Mouse (Mus musculus): Measurements from ENCODE around the gene Cdk8. TPM values are rescaled to one million over a fixed set of nuclear protein-coding genes. Genes with fewer than 3 reads are reported as not detected.

The Cdk8 gene
- total RNA-seq, 1 experiment from 2014 or later, result 42.7 TPM

DNA sequence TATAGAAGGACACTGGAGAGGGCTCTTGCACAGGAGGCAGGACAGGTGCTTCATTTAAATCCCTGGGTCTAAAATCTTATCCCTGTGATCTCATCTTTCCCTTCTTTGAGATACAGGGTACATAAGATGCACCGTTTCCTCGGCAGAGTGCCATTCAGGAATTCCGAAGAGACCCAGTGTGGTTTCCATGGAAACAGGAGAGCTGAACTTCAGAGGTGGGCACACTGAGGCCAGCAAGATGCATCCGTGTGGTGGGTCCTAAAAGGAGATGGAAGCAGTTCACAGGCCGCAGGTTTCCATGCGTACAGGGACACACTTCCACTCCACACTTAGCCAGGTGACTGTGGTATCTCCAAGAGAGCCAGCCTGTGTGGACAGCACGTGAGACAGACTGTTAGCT, 101.5 kb downstream of the Cdk8 start:
- ATAC-seq (replicated peaks in 1 of 2; ENCODE audit: insufficient read depth in 1 of 2, low FRiP score in 2 of 2, low TSS enrichment in 1 of 2, low read depth in 1 of 2, poor library complexity in 2 of 2, severe bottlenecking in 2 of 2), result no peak

DNA sequence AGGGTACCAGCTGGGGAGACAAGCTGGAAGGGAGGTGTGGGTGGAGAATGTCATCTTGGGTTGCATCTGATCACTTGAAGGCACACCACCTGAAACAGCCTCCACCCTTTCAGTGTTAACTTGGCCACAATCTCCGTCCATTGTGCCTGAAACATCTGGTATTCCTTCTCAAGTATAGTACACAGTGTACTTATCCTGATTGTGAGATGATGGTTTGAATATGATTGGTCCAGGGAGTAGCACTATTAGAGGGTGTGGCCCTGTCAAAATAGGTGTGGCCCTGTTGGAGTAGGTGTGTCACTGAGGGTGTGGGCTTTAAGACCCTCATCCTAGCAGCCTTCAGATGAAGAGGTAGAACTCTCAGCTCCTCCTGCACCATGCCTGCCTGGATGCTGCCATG, 103.4 kb downstream of the Cdk8 start:
- no peak for ATAC-seq (replicated peaks in 1 of 2; ENCODE audit: insufficient read depth in 1 of 2, low FRiP score in 2 of 2, low TSS enrichment in 1 of 2, low read depth in 1 of 2, poor library complexity in 2 of 2, severe bottlenecking in 2 of 2)

DNA sequence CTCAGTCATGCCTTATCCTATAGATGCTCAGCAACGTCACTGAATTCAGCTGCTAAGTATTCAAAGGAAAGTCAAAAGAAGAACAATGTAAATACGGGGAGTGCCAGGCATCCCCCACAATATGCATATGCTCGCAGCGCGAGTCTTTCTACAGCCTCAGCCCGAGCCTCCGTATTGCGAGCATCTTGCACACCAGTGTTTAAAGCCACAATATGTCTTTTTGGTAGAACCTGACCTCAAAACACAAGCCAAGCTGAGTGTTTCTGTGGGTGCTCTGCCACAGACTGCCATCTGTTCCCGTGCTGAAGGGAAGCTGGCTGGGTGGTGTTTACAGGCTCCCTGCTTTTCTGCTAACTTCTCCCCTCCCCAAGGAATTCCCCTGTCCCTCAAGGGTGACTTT, 107.0 kb downstream of the Cdk8 start:
- ATAC-seq (replicated peaks in 1 of 2; ENCODE audit: insufficient read depth in 1 of 2, low FRiP score in 2 of 2, low TSS enrichment in 1 of 2, low read depth in 1 of 2, poor library complexity in 2 of 2, severe bottlenecking in 2 of 2), result no peak

DNA sequence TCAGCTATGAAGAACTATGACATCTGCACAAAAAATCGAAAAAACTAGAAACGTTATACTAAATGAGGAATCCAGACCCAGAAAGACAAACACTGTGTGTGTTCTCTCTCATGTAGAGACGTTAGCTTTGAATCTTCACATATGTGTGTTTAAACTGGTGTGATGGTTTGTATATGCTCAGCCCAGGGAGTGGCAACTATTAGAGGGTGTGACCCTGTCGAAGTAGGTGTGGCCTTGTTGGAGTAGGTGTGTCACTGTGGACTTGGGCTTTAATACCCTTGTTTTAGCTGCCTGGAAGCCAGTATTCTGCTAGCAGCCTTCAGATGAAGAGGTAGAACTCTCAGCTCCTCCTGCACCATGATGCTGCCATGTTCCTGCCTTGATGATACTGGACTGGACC, 109.0 kb downstream of the Cdk8 start:
- ATAC-seq (replicated peaks in 1 of 2; ENCODE audit: insufficient read depth in 1 of 2, low FRiP score in 2 of 2, low TSS enrichment in 1 of 2, low read depth in 1 of 2, poor library complexity in 2 of 2, severe bottlenecking in 2 of 2), result no peak

DNA sequence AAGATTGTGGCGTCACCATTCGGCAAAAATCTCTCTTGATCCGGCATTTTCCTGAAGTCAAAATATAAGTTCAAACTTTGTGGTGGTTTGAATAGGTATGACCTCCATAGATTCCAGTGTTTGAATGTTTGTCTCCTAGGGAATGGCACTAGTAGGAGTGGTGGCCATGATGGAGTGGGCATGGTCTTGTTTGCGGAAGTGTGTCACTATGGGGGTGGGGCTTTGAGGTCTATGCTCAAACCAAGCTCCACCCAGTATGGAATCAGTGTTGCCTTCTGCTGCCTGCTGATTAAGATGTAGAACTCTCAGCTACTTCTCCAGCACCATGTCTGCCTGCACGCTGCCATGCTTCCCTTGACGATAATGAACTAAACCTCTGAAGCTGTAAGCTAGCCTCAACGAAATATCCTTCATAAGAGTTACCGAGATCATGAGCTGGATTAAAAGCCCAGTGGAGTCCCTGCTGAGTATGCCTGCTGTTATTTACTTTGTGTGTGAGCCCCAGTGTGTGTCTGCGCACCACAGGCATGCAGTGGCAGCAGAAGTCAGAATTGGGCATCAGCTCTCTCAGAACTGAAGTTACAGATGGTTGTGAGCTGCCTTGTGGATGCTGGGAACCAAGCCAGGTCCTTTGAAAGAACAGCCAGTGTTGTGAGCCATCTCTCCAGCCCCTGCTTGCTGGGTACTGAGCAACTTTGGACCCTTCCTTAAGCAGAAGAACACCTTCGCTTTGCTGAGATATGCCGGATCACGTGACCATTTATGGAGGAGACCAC, 114.1 kb downstream of the Cdk8 start:
- no peak for ATAC-seq (replicated peaks in 1 of 2; ENCODE audit: insufficient read depth in 1 of 2, low FRiP score in 2 of 2, low TSS enrichment in 1 of 2, low read depth in 1 of 2, poor library complexity in 2 of 2, severe bottlenecking in 2 of 2)

DNA sequence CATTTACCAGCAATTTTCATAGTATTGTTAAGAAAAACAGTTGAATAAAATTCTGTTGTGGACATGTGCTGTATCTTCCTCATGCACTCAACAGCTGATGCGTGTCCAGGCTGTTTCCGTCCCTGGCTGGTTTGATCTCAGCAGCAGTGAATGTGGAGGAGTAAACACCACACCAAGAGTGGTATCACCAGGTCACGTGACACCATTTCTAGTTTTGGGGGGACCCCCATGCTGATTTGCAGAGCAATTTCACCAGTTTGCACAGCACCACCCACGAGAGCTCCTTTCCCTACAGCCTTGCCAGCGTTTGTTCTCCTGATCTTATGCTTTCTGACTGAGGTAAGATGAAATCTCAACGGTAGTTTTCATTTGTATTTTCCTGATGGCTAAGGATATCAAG, 116.1 kb downstream of the Cdk8 start:
- ATAC-seq (replicated peaks in 1 of 2; ENCODE audit: insufficient read depth in 1 of 2, low FRiP score in 2 of 2, low TSS enrichment in 1 of 2, low read depth in 1 of 2, poor library complexity in 2 of 2, severe bottlenecking in 2 of 2), result no peak

DNA sequence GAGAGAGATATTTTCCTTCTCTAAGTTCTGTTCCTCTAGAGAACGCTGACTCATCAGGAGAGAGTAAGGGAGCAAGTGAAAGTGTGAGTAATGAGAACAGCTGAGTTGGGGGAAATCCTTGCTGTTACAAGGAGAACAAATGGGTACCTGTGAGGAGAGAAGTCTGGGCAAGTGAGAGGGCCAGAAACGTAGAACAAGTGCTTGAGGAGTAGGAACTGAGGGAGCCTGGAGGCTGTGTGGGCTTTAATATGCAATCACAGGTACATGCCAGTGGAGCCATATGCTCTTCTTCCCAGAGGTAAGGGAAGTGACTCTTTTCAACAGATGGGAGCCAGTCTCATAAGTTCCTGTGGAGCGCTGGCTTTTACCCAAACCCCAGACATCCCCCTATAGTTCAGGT, 118.2 kb downstream of the Cdk8 start:
- ATAC-seq (replicated peaks in 1 of 2; ENCODE audit: insufficient read depth in 1 of 2, low FRiP score in 2 of 2, low TSS enrichment in 1 of 2, low read depth in 1 of 2, poor library complexity in 2 of 2, severe bottlenecking in 2 of 2), result no peak

DNA sequence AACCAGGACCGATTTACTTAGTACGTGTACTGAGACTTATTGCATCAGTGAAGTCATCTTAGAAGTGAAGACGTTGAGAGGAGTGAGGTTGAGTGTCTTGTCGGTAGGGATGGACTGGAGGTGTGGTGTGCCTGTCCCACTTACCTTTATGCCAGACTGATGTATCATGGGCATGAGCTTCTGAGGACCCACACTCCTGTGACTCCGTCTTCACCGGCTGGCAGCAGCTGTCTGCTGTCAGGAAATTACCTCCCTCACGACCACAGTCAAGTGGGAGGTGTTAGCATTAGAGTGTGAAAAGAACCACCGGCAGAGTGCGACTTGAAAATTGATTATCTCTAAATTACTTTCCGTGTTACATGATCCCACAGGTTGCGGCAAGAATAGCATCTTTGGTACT, 119.8 kb downstream of the Cdk8 start:
- no peak for ATAC-seq (replicated peaks in 1 of 2; ENCODE audit: insufficient read depth in 1 of 2, low FRiP score in 2 of 2, low TSS enrichment in 1 of 2, low read depth in 1 of 2, poor library complexity in 2 of 2, severe bottlenecking in 2 of 2)

DNA sequence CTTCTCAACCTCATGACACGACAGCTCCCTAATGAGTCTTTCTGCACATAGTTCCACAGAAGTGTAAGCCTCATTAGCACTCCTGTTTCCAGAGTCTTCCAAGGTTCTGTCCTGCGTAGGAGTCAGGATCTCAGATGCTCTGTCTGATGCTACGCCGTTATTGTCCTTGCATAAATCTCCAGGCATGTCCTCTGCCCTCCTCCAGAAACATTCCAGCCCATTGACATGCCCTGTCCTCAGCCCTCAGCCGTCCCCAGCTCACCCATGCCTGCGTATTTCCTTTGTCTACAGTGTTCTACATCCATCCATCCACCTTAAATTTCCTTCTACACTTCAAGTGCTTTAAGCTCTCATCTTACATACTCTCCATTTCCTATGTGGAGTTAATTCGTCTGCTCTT, 121.0 kb downstream of the Cdk8 start:
- no peak for ATAC-seq (replicated peaks in 1 of 2; ENCODE audit: insufficient read depth in 1 of 2, low FRiP score in 2 of 2, low TSS enrichment in 1 of 2, low read depth in 1 of 2, poor library complexity in 2 of 2, severe bottlenecking in 2 of 2)

Other genes starting within 250 kb of the Cdk8 start
- gene Cyp3a25, start 221.6 kb upstream of the Cdk8 start, total RNA-seq (2017), result not detected in 2 replicates
- not detected in 2 replicates for gene Cyp3a59, start 152.0 kb upstream of the Cdk8 start, total RNA-seq (2017)
- not detected in 2 replicates for gene Gm5565, start 70.7 kb upstream of the Cdk8 start, total RNA-seq (2017)
- gene Gm6309, start 60.5 kb upstream of the Cdk8 start, total RNA-seq (2017), result not detected in 2 replicates
- not detected in 2 replicates for gene 1700001J03Rik, start 45.9 kb upstream of the Cdk8 start, total RNA-seq (2017)
- gene Rnf6, start 9.7 kb upstream of the Cdk8 start, total RNA-seq (2017), result 54.3 and 74.0 TPM in 2 replicates
- not detected in 2 replicates for gene Wasf3, start 153.8 kb downstream of the Cdk8 start, total RNA-seq (2017)